ENCODE assay signal across 23 mouse cellular contexts in the genomic region with DNA sequence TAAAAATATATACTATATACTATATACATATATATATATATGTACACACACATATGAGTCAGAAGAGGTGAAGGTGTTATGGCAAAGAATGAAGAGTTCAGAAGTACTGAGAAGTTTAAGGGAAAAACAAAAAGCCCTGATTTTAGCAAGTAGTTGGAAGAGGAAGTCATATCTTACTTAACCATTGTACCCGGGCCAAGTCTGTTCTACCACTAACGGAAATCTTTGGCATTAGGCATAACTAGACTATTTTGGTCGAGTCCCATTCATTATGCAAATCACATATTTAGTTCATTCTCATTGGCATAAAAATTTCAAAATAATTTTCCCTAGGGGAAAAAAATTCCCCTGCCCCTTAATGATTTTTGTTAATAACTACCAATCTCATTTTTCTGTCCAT.
DNase-seq lines count a peak whose midpoint lies in the region; ATAC-seq and TF ChIP-seq lines count a peak whose summit lies in the region.
"Had no signal": no experiment of that assay in that cellular context is flagged by ENCODE, and none has a peak within 500 bp of the region (broad histone marks: within the 10 kb centered on the region; RNA-seq: fewer than 3 reads in every experiment).

No protein-coding gene starts in this region.

- no peak overlapping the region for H3K9ac ChIP-seq in lung, postnatal 0 days (replicated peaks; ENCODE audit: low read depth)
- H3K9ac ChIP-seq: embryonic facial prominence, embryonic 13.5 days; hindbrain, embryonic 13.5 days; limb, embryonic 12.5 days; liver, embryonic 15.5 days; lung, embryonic 15.5 days had no signal

- TF ChIP-seq EP300 in lung, postnatal 0 days (IDR thresholded peaks at IDR 0.05): no peak

- ATAC-seq in lung, postnatal 0 days: no peak
- peak; percentile 70 for ATAC-seq in megakaryocyte progenitor cell, adult 5-6 weeks (replicated peaks; ENCODE audit: poor library complexity)
- ATAC-seq: forebrain, embryonic 16.5 days; intestine, embryonic 16.5 days; midbrain, embryonic 16.5 days had no signal

- no peaks in the 10 kb centered on the region for H3K36me3 ChIP-seq in lung, postnatal 0 days (ENCODE audit: insufficient read depth, low read length)
- H3K36me3 ChIP-seq: embryonic facial prominence, embryonic 13.5 days; hindbrain, embryonic 13.5 days; limb, embryonic 12.5 days; liver, embryonic 15.5 days; lung, embryonic 15.5 days had no signal

- TF ChIP-seq CTCF in lung, postnatal 0 days (IDR thresholded peaks at IDR 0.05): no peak

- no peaks in the 10 kb centered on the region for H3K9me3 ChIP-seq in lung, postnatal 0 days (ENCODE audit: low read length)
- H3K9me3 ChIP-seq: embryonic facial prominence, embryonic 13.5 days; hindbrain, embryonic 13.5 days; limb, embryonic 12.5 days; liver, embryonic 15.5 days; lung, embryonic 15.5 days had no signal

- WGBS in lung, postnatal 0 days: 66% methylated on average over 3 of the region's 3 CpGs

- no peak overlapping the region for H3K27ac ChIP-seq in lung, postnatal 0 days (ENCODE audit: low read length)
- H3K27ac ChIP-seq: embryonic facial prominence, embryonic 13.5 days; hindbrain, embryonic 13.5 days; limb, embryonic 12.5 days; liver, embryonic 15.5 days; lung, embryonic 15.5 days had no signal

- no peaks in the 10 kb centered on the region for H3K27me3 ChIP-seq in lung, postnatal 0 days (replicated peaks; ENCODE audit: insufficient read depth, low read length)
- H3K27me3 ChIP-seq: embryonic facial prominence, embryonic 13.5 days; hindbrain, embryonic 13.5 days; limb, embryonic 12.5 days; liver, embryonic 15.5 days; lung, embryonic 15.5 days had no signal

- intact Hi-C loops in heart, postnatal 25 days (cut with DNase I): no loop called here

- no peak overlapping the region for H3K4me2 ChIP-seq in lung, postnatal 0 days (replicated peaks; ENCODE audit: low read depth, low read length)
- H3K4me2 ChIP-seq: embryonic facial prominence, embryonic 13.5 days; hindbrain, embryonic 13.5 days; limb, embryonic 12.5 days; liver, embryonic 15.5 days; lung, embryonic 15.5 days; midbrain, embryonic 11.5 days had no signal

- no peaks in the 10 kb centered on the region for H3K4me1 ChIP-seq in lung, postnatal 0 days (ENCODE audit: insufficient read depth, low read depth, low read length)
- H3K4me1 ChIP-seq: embryonic facial prominence, embryonic 13.5 days; hindbrain, embryonic 13.5 days; limb, embryonic 12.5 days; liver, embryonic 15.5 days; lung, embryonic 15.5 days had no signal

- H3K4me3 ChIP-seq in lung, postnatal 0 days (ENCODE audit: low read depth, low read length): no peak overlapping the region
- H3K4me3 ChIP-seq: embryonic facial prominence, embryonic 13.5 days; hindbrain, embryonic 13.5 days; limb, embryonic 12.5 days; liver, embryonic 15.5 days; lung, embryonic 15.5 days had no signal

- DNase-seq in heart, adult 11 months: peak; percentile 50
- DNase-seq in heart, postnatal 25 days (ENCODE audit: low spot score): no peak
- DNase-seq in lung, postnatal 0 days (ENCODE audit: low spot score): peak; percentile 25
- DNase-seq in lung, postnatal 10 days: no peak
- DNase-seq in adipocyte (ENCODE audit: low spot score): peak; percentile 63
- no peak for DNase-seq in cerebellum, adult 11 months
- DNase-seq in urinary bladder, adult 2 months (ENCODE audit: low spot score): no peak
- DNase-seq: adrenal gland, adult 2 months; cerebellum, adult 9-11 months; kidney, adult 9 months; kidney, postnatal 25 days; right cerebral cortex, adult 18-20 months; thymus, adult 2 months had no signal

Comparison
In these comparisons a context has a peak if more than half of its experiments do, and no peak if none do; other contexts are left out.
1. DNase-seq: peak in heart, adult 11 months (single experiment), lung, postnatal 0 days (single experiment) and adipocyte (single experiment); none in heart, postnatal 25 days (single experiment), lung, postnatal 10 days (single experiment), cerebellum, adult 11 months (single experiment) and urinary bladder, adult 2 months (single experiment).